Mouse (Mus musculus) heart, adult 2 months (tissue): Measurements from ENCODE around the gene Mei1.

Experiments used
- CTCF ChIP-seq: fragments of 200-600 bp; IDR thresholded peaks from 2 replicates; pipeline ENCODE4 v1.8.1; 2022; ENCODE audit warnings: antibody characterized with exemption, mild to moderate bottlenecking, moderate library complexity
- POLR2A ChIP-seq: fragments of 200-500 bp; IDR thresholded peaks from 2 replicates; pipeline ENCODE4 v1.6.1; 2011; ENCODE audit warnings: mild to moderate bottlenecking, low read depth, low read length, control low read depth; ENCODE audit not compliant: insufficient read depth

DNA sequence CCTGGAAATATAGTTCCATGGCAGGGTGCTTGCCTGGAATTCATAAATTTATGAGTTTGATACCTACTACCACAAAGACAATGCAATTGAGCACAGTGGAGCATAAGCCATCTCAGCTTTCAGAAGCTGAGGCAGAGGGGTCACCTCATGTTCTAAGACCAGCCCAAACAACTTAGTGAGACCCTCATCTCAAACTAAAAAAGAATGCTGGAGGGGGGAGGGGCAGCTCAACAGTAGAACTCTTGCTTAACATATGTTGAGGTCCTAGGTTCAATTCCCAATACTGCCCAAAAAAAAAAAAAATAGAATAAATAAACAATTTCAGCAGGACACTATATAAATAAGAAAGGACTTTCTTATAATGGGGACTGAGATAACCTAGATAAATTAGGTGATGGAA is 80.2 kb downstream of the Mei1 start:
- TF ChIP-seq CTCF (no peak), POLR2A (no peak)
